Mouse (Mus musculus) cortical plate, adult 2 months (tissue): ENCODE data around the gene Igf2r.

Source experiments
- CTCF ChIP-seq: fragments of 200-500 bp; IDR thresholded peaks from 2 replicates; pipeline ENCODE4 v1.5.1; 2011; ENCODE audit warnings: mild to moderate bottlenecking, control low read depth, low read length; ENCODE audit not compliant: insufficient read depth; ENCODE audit errors: extremely low read depth
- POLR2A ChIP-seq: fragments of 200-500 bp; IDR thresholded peaks from 2 replicates; pipeline ENCODE4 v1.6.1; 2011; ENCODE audit warnings: mild to moderate bottlenecking, low read length, control low read depth; ENCODE audit not compliant: insufficient read depth; ENCODE audit errors: extremely low read depth

GRCm38 (mm10) chr17:12724767-12725744 lies 44.4 kb downstream of the Igf2r start:
- TF ChIP-seq CTCF (no peak), POLR2A (no peak)
